Mouse (Mus musculus): ENCODE measurements around the gene Twnk. TPM values are rescaled to one million over a fixed set of nuclear protein-coding genes. Genes with fewer than 3 reads are reported as not detected.
A peak's percentile ranks its signal among the peaks of the same experiment; 100 is the strongest.

The Twnk gene
- 9.7 and 10.3 TPM in 2 replicates for polyA plus RNA-seq (2014; fragmentation: Nextera tagmentation; extraction: Ambion mirVana)

- Histone ChIP-seq H3K36me3 (ENCODE audit: control insufficient read depth, insufficient read depth, low read length) (peaks cover 50% of the 10 kb centered on the region), H3K4me3 (replicated peaks; ENCODE audit: low read depth, low read length) (peak within 1 kb of the TSS; percentile 92), H3K9ac (replicated peaks; ENCODE audit: low read length) (peak within 1 kb of the TSS; percentile 76), H3K27me3 (ENCODE audit: control insufficient read depth, insufficient read depth, low read length) (no peaks in the 10 kb centered on the region), H3K27ac (replicated peaks; ENCODE audit: low read depth, low read length) (peak within 1 kb of the TSS; percentile 77), H3K4me1 (ENCODE audit: control insufficient read depth, insufficient read depth, low read length) (peaks cover 18% of the 10 kb centered on the region), H3K9me3 (ENCODE audit: control insufficient read depth, low read length) (no peaks in the 10 kb centered on the region), H3K4me2 (ENCODE audit: low read length) (peak within 1 kb of the TSS; percentile 95)
- 11% methylated on average over 16 of the region's 16 CpGs for WGBS
- ATAC-seq (ENCODE audit: low FRiP score, low TSS enrichment), result no peak
- peak; percentile 36 for DNase-seq
Observed at GRCm38 (mm10) chr19:45005444-45005843, at the start of gene Twnk. Gene Twnk, plus strand, starts transcription at chr19:45005663.

- Histone ChIP-seq H3K4me2 (ENCODE audit: low read length) (no peak overlapping the region), H3K27ac (replicated peaks; ENCODE audit: low read depth, low read length) (no peak overlapping the region), H3K9ac (replicated peaks; ENCODE audit: low read length) (no peak overlapping the region), H3K9me3 (ENCODE audit: control insufficient read depth, low read length) (no peaks in the 10 kb centered on the region), H3K27me3 (ENCODE audit: control insufficient read depth, insufficient read depth, low read length) (no peaks in the 10 kb centered on the region), H3K4me1 (ENCODE audit: control insufficient read depth, insufficient read depth, low read length) (no peaks in the 10 kb centered on the region), H3K36me3 (ENCODE audit: control insufficient read depth, insufficient read depth, low read length) (peaks cover 83% of the 10 kb centered on the region), H3K4me3 (replicated peaks; ENCODE audit: low read depth, low read length) (no peak overlapping the region)
- DNase-seq (no peak), ATAC-seq (ENCODE audit: low FRiP score, low TSS enrichment) (no peak)
- WGBS, result 99% methylated on average over 2 of the region's 2 CpGs
Observed at GRCm38 (mm10) chr19:44959633-44960032, 45.8 kb upstream of the Twnk start.

- Histone ChIP-seq H3K27me3 (ENCODE audit: control insufficient read depth, insufficient read depth, low read length) (no peaks in the 10 kb centered on the region), H3K27ac (replicated peaks; ENCODE audit: low read depth, low read length) (no peak overlapping the region), H3K4me3 (replicated peaks; ENCODE audit: low read depth, low read length) (no peak overlapping the region), H3K4me2 (ENCODE audit: low read length) (no peak overlapping the region), H3K36me3 (ENCODE audit: control insufficient read depth, insufficient read depth, low read length) (peaks cover 88% of the 10 kb centered on the region), H3K4me1 (ENCODE audit: control insufficient read depth, insufficient read depth, low read length) (no peaks in the 10 kb centered on the region), H3K9me3 (ENCODE audit: control insufficient read depth, low read length) (no peaks in the 10 kb centered on the region), H3K9ac (replicated peaks; ENCODE audit: low read length) (no peak overlapping the region)
- ATAC-seq (ENCODE audit: low FRiP score, low TSS enrichment) (no peak), DNase-seq (no peak)
- WGBS, result 93% methylated on average over 1 of the region's 1 CpGs
Observed at GRCm38 (mm10) chr19:44965978-44966377, 39.5 kb upstream of the Twnk start.

- Histone ChIP-seq H3K4me2 (ENCODE audit: low read length) (no peak overlapping the region), H3K9me3 (ENCODE audit: control insufficient read depth, low read length) (no peaks in the 10 kb centered on the region), H3K27ac (replicated peaks; ENCODE audit: low read depth, low read length) (no peak overlapping the region), H3K27me3 (ENCODE audit: control insufficient read depth, insufficient read depth, low read length) (no peaks in the 10 kb centered on the region), H3K4me1 (ENCODE audit: control insufficient read depth, insufficient read depth, low read length) (no peaks in the 10 kb centered on the region), H3K4me3 (replicated peaks; ENCODE audit: low read depth, low read length) (no peak overlapping the region), H3K36me3 (ENCODE audit: control insufficient read depth, insufficient read depth, low read length) (peaks cover 91% of the 10 kb centered on the region), H3K9ac (replicated peaks; ENCODE audit: low read length) (no peak overlapping the region)
- DNase-seq (no peak), ATAC-seq (ENCODE audit: low FRiP score, low TSS enrichment) (no peak)
- 91% methylated on average over 3 of the region's 3 CpGs for WGBS
Observed at GRCm38 (mm10) chr19:44968329-44968728, 37.1 kb upstream of the Twnk start.

GRCm38 (mm10) chr19:44976636-44977035 is 28.8 kb upstream of the Twnk start:
- peaks cover 97% of the 10 kb centered on the region for H3K36me3 ChIP-seq (ENCODE audit: control insufficient read depth, insufficient read depth, low read length)
- no peak for ATAC-seq (ENCODE audit: low FRiP score, low TSS enrichment)

GRCm38 (mm10) chr19:44977148-44977547 is 28.3 kb upstream of the Twnk start:
- H3K4me1 ChIP-seq (ENCODE audit: control insufficient read depth, insufficient read depth, low read length), result no peaks in the 10 kb centered on the region
- H3K9ac ChIP-seq (replicated peaks; ENCODE audit: low read length), result no peak overlapping the region
- ATAC-seq (ENCODE audit: low FRiP score, low TSS enrichment), result no peak
- H3K27me3 ChIP-seq (ENCODE audit: control insufficient read depth, insufficient read depth, low read length), result no peaks in the 10 kb centered on the region
- no peak overlapping the region for H3K4me2 ChIP-seq (ENCODE audit: low read length)
- no peaks in the 10 kb centered on the region for H3K9me3 ChIP-seq (ENCODE audit: control insufficient read depth, low read length)
- peaks cover 95% of the 10 kb centered on the region for H3K36me3 ChIP-seq (ENCODE audit: control insufficient read depth, insufficient read depth, low read length)
- no peak for DNase-seq
- 91% methylated on average over 6 of the region's 6 CpGs for WGBS
- H3K4me3 ChIP-seq (replicated peaks; ENCODE audit: low read depth, low read length), result no peak overlapping the region
- H3K27ac ChIP-seq (replicated peaks; ENCODE audit: low read depth, low read length), result no peak overlapping the region

More at GRCm38 (mm10) chr19:44976636-44977035, 28.8 kb upstream of the Twnk start:
- no peaks in the 10 kb centered on the region for H3K27me3 ChIP-seq (ENCODE audit: control insufficient read depth, insufficient read depth, low read length)
- no peaks in the 10 kb centered on the region for H3K4me1 ChIP-seq (ENCODE audit: control insufficient read depth, insufficient read depth, low read length)
- 86% methylated on average over 6 of the region's 6 CpGs for WGBS
- H3K9me3 ChIP-seq (ENCODE audit: control insufficient read depth, low read length), result no peaks in the 10 kb centered on the region
- no peak for DNase-seq
- no peak overlapping the region for H3K4me2 ChIP-seq (ENCODE audit: low read length)
- no peak overlapping the region for H3K27ac ChIP-seq (replicated peaks; ENCODE audit: low read depth, low read length)
- H3K9ac ChIP-seq (replicated peaks; ENCODE audit: low read length), result no peak overlapping the region
- H3K4me3 ChIP-seq (replicated peaks; ENCODE audit: low read depth, low read length), result no peak overlapping the region

GRCm38 (mm10) chr19:44980787-44981186 is 24.7 kb upstream of the Twnk start:
- 87% methylated on average over 2 of the region's 2 CpGs for WGBS
- H3K4me3 ChIP-seq (replicated peaks; ENCODE audit: low read depth, low read length), result no peak overlapping the region
- H3K9me3 ChIP-seq (ENCODE audit: control insufficient read depth, low read length), result no peaks in the 10 kb centered on the region
- H3K27ac ChIP-seq (replicated peaks; ENCODE audit: low read depth, low read length), result no peak overlapping the region
- no peaks in the 10 kb centered on the region for H3K4me1 ChIP-seq (ENCODE audit: control insufficient read depth, insufficient read depth, low read length)
- H3K36me3 ChIP-seq (ENCODE audit: control insufficient read depth, insufficient read depth, low read length), result peaks cover 62% of the 10 kb centered on the region
- no peak overlapping the region for H3K4me2 ChIP-seq (ENCODE audit: low read length)
- no peak for ATAC-seq (ENCODE audit: low FRiP score, low TSS enrichment)
- H3K27me3 ChIP-seq (ENCODE audit: control insufficient read depth, insufficient read depth, low read length), result no peaks in the 10 kb centered on the region
- no peak overlapping the region for H3K9ac ChIP-seq (replicated peaks; ENCODE audit: low read length)
- no peak for DNase-seq

GRCm38 (mm10) chr19:44982477-44983115 is 22.9 kb upstream of the Twnk start:
- H3K9me3 ChIP-seq (ENCODE audit: control insufficient read depth, low read length), result no peaks in the 10 kb centered on the region
- ATAC-seq (ENCODE audit: low FRiP score, low TSS enrichment) (no peak), DNase-seq (no peak)
- no peak overlapping the region for H3K4me3 ChIP-seq (replicated peaks; ENCODE audit: low read depth, low read length)
- no peak overlapping the region for H3K4me2 ChIP-seq (ENCODE audit: low read length)
- whole genome bisulfite sequencing, result 88% methylated on average over 7 of the region's 7 CpGs
- H3K36me3 ChIP-seq (ENCODE audit: control insufficient read depth, insufficient read depth, low read length), result peaks cover 44% of the 10 kb centered on the region
- no peaks in the 10 kb centered on the region for H3K27me3 ChIP-seq (ENCODE audit: control insufficient read depth, insufficient read depth, low read length)
- no peaks in the 10 kb centered on the region for H3K4me1 ChIP-seq (ENCODE audit: control insufficient read depth, insufficient read depth, low read length)
- no peak overlapping the region for H3K27ac ChIP-seq (replicated peaks; ENCODE audit: low read depth, low read length)
- H3K9ac ChIP-seq (replicated peaks; ENCODE audit: low read length), result no peak overlapping the region

GRCm38 (mm10) chr19:44983366-44983765 is 22.1 kb upstream of the Twnk start:
- Histone ChIP-seq H3K9me3 (ENCODE audit: control insufficient read depth, low read length) (no peaks in the 10 kb centered on the region), H3K4me1 (ENCODE audit: control insufficient read depth, insufficient read depth, low read length) (no peaks in the 10 kb centered on the region; the same call in 1 of the 2 replicates), H3K27ac (replicated peaks; ENCODE audit: low read depth, low read length) (no peak overlapping the region), H3K4me2 (ENCODE audit: low read length) (no peak overlapping the region), H3K27me3 (ENCODE audit: control insufficient read depth, insufficient read depth, low read length) (no peaks in the 10 kb centered on the region), H3K4me3 (replicated peaks; ENCODE audit: low read depth, low read length) (no peak overlapping the region), H3K36me3 (ENCODE audit: control insufficient read depth, insufficient read depth, low read length) (peaks cover 36% of the 10 kb centered on the region), H3K9ac (replicated peaks; ENCODE audit: low read length) (no peak overlapping the region)
- WGBS, result 93% methylated on average over 6 of the region's 6 CpGs
- no peak for ATAC-seq (ENCODE audit: low FRiP score, low TSS enrichment)
- no peak for DNase-seq

Measured in midbrain, embryonic 14.5 days (tissue).